Mouse (Mus musculus) erythroblast, embryonic 14.5 days (primary cell): Measurements from ENCODE around the gene Rrbp1.

ENCODE experiments used
- GATA1 ChIP-seq: IDR thresholded peaks from 2 replicates; pipeline ENCODE4 v1.6.1; 2012; ENCODE audit warnings: low read length, inconsistent platforms, mixed read lengths
- TAL1 ChIP-seq: IDR thresholded peaks from 3 replicates; pipeline ENCODE4 v1.6.1; 2012; ENCODE audit warnings: low read length, inconsistent platforms, mixed read lengths

DNA sequence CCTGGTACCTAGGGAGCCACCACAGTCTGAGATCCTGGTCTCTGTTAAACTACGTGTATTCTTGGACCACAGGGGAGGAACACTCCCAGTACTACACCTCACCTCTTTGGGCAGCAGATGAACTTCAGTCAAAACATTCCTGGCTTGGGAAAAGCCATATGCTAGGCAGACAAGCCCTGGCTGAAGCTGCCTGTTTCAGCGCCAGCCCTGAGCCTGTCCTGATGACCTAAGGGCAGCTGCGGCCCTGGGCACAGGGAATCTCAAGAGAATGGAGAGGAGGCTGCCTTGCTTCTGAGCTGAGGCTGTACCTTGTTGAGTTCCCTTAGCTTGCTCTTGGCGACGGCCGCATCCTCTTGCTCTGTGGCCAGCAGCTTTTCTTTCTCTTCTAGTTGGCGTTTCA, 37.9 kb downstream of the Rrbp1 start:
- no peak for TF ChIP-seq TAL1
- no peak for TF ChIP-seq GATA1
